Mouse (Mus musculus): Measurements from ENCODE around the gene Tnni3k. TPM values are rescaled to one million over a fixed set of nuclear protein-coding genes. Genes with fewer than 3 reads are reported as not detected.

The Tnni3k gene
- total and polyA plus RNA-seq, 3 experiments = 0.11 TPM; not detected in 2

GRCm38 (mm10) chr3:154761108-154761507 lies 294.1 kb downstream of the Tnni3k start:
- no peak for TF ChIP-seq GATA2 (IDR thresholded peaks at IDR 0.05; ENCODE audit: borderline replicate concordance, low read depth, low read length)
- TF ChIP-seq POLR2AphosphoS5 (IDR thresholded peaks at IDR 0.05; ENCODE audit: insufficient replicate concordance, low read depth, low read length) = no peak
- TF ChIP-seq GATA1 (IDR thresholded peaks at IDR 0.05; ENCODE audit: borderline replicate concordance, low read length) = no peak
- no peak for TF ChIP-seq TAL1 (conservative IDR thresholded peaks at IDR 0.05; ENCODE audit: low read depth, low read length)
- no peak for TF ChIP-seq CTCF (IDR thresholded peaks at IDR 0.05; ENCODE audit: low read depth, low read length)
- no peaks in the 10 kb centered on the region for H3K27me3 ChIP-seq (ENCODE audit: insufficient read depth, low read length)
- H3K9me3 ChIP-seq (replicated peaks) = peaks cover 47% of the 10 kb centered on the region
- no peaks in the 10 kb centered on the region for H3K4me1 ChIP-seq (ENCODE audit: insufficient read depth, low read depth, low read length)
- no peaks in the 10 kb centered on the region for H3K36me3 ChIP-seq (replicated peaks)
- no peak overlapping the region for H3K4me3 ChIP-seq (ENCODE audit: low read depth, low read length)
- ATAC-seq (ENCODE audit: extremely low read depth, insufficient number of reproducible peaks, low FRiP score, poor library complexity, severe bottlenecking) (no peak), DNase-seq (ENCODE audit: low spot score) (no peak)

- no peak overlapping the region for H3K4me3 ChIP-seq (ENCODE audit: low read depth, low read length)
- no peaks in the 10 kb centered on the region for H3K36me3 ChIP-seq (replicated peaks)
- TF ChIP-seq TAL1 (conservative IDR thresholded peaks at IDR 0.05; ENCODE audit: low read depth, low read length) (no peak), GATA2 (IDR thresholded peaks at IDR 0.05; ENCODE audit: borderline replicate concordance, low read depth, low read length) (no peak), GATA1 (IDR thresholded peaks at IDR 0.05; ENCODE audit: borderline replicate concordance, low read length) (no peak), CTCF (IDR thresholded peaks at IDR 0.05; ENCODE audit: low read depth, low read length) (no peak), POLR2AphosphoS5 (IDR thresholded peaks at IDR 0.05; ENCODE audit: insufficient replicate concordance, low read depth, low read length) (no peak)
- ATAC-seq (ENCODE audit: extremely low read depth, insufficient number of reproducible peaks, low FRiP score, poor library complexity, severe bottlenecking) (no peak), DNase-seq (ENCODE audit: low spot score) (no peak)
- no peaks in the 10 kb centered on the region for H3K4me1 ChIP-seq (ENCODE audit: insufficient read depth, low read depth, low read length)
- H3K9me3 ChIP-seq (replicated peaks) = peaks cover 36% of the 10 kb centered on the region
- no peaks in the 10 kb centered on the region for H3K27me3 ChIP-seq (ENCODE audit: insufficient read depth, low read length)
Observed at GRCm38 (mm10) chr3:154758089-154758488, 297.1 kb downstream of the Tnni3k start.

GRCm38 (mm10) chr3:154755225-154755624 lies 300.0 kb downstream of the Tnni3k start:
- Histone ChIP-seq H3K4me1 (ENCODE audit: insufficient read depth, low read depth, low read length) (no peaks in the 10 kb centered on the region), H3K4me3 (ENCODE audit: low read depth, low read length) (no peak overlapping the region), H3K36me3 (replicated peaks) (no peaks in the 10 kb centered on the region), H3K27me3 (ENCODE audit: insufficient read depth, low read length) (no peaks in the 10 kb centered on the region), H3K9me3 (replicated peaks) (peaks cover 21% of the 10 kb centered on the region)
- TF ChIP-seq TAL1 (conservative IDR thresholded peaks at IDR 0.05; ENCODE audit: low read depth, low read length) = no peak
- TF ChIP-seq CTCF (IDR thresholded peaks at IDR 0.05; ENCODE audit: low read depth, low read length) = no peak
- TF ChIP-seq GATA2 (IDR thresholded peaks at IDR 0.05; ENCODE audit: borderline replicate concordance, low read depth, low read length) = no peak
- no peak for TF ChIP-seq POLR2AphosphoS5 (IDR thresholded peaks at IDR 0.05; ENCODE audit: insufficient replicate concordance, low read depth, low read length)
- TF ChIP-seq GATA1 (IDR thresholded peaks at IDR 0.05; ENCODE audit: borderline replicate concordance, low read length) = no peak
- DNase-seq (ENCODE audit: low spot score) = no peak
- ATAC-seq (ENCODE audit: extremely low read depth, insufficient number of reproducible peaks, low FRiP score, poor library complexity, severe bottlenecking) = no peak

GRCm38 (mm10) chr3:154754505-154754904 lies 300.7 kb downstream of the Tnni3k start:
- Histone ChIP-seq H3K9me3 (replicated peaks) (peaks cover 21% of the 10 kb centered on the region), H3K4me1 (ENCODE audit: insufficient read depth, low read depth, low read length) (no peaks in the 10 kb centered on the region), H3K27me3 (ENCODE audit: insufficient read depth, low read length) (no peaks in the 10 kb centered on the region), H3K4me3 (ENCODE audit: low read depth, low read length) (no peak overlapping the region), H3K36me3 (replicated peaks) (no peaks in the 10 kb centered on the region)
- DNase-seq (ENCODE audit: low spot score) = no peak
- TF ChIP-seq GATA1 (IDR thresholded peaks at IDR 0.05; ENCODE audit: borderline replicate concordance, low read length) (no peak), POLR2AphosphoS5 (IDR thresholded peaks at IDR 0.05; ENCODE audit: insufficient replicate concordance, low read depth, low read length) (no peak), GATA2 (IDR thresholded peaks at IDR 0.05; ENCODE audit: borderline replicate concordance, low read depth, low read length) (no peak), TAL1 (conservative IDR thresholded peaks at IDR 0.05; ENCODE audit: low read depth, low read length) (no peak), CTCF (IDR thresholded peaks at IDR 0.05; ENCODE audit: low read depth, low read length) (no peak)
- ATAC-seq (ENCODE audit: extremely low read depth, insufficient number of reproducible peaks, low FRiP score, poor library complexity, severe bottlenecking) = no peak

GRCm38 (mm10) chr3:154744317-154744716 lies 310.9 kb downstream of the Tnni3k start:
- Histone ChIP-seq H3K27me3 (ENCODE audit: insufficient read depth, low read length) (no peaks in the 10 kb centered on the region), H3K9me3 (replicated peaks) (peaks cover 27% of the 10 kb centered on the region), H3K4me3 (ENCODE audit: low read depth, low read length) (no peak overlapping the region), H3K4me1 (ENCODE audit: insufficient read depth, low read depth, low read length) (no peaks in the 10 kb centered on the region), H3K36me3 (replicated peaks) (no peaks in the 10 kb centered on the region)
- no peak for DNase-seq (ENCODE audit: low spot score)
- no peak for ATAC-seq (ENCODE audit: extremely low read depth, insufficient number of reproducible peaks, low FRiP score, poor library complexity, severe bottlenecking)
- TF ChIP-seq POLR2AphosphoS5 (IDR thresholded peaks at IDR 0.05; ENCODE audit: insufficient replicate concordance, low read depth, low read length) (no peak), GATA1 (IDR thresholded peaks at IDR 0.05; ENCODE audit: borderline replicate concordance, low read length) (no peak), CTCF (IDR thresholded peaks at IDR 0.05; ENCODE audit: low read depth, low read length) (no peak), TAL1 (conservative IDR thresholded peaks at IDR 0.05; ENCODE audit: low read depth, low read length) (no peak), GATA2 (IDR thresholded peaks at IDR 0.05; ENCODE audit: borderline replicate concordance, low read depth, low read length) (no peak)

- no peak for DNase-seq (ENCODE audit: low spot score)
- no peaks in the 10 kb centered on the region for H3K4me1 ChIP-seq (ENCODE audit: insufficient read depth, low read depth, low read length)
- TF ChIP-seq TAL1 (conservative IDR thresholded peaks at IDR 0.05; ENCODE audit: low read depth, low read length) (no peak), POLR2AphosphoS5 (IDR thresholded peaks at IDR 0.05; ENCODE audit: insufficient replicate concordance, low read depth, low read length) (no peak), CTCF (IDR thresholded peaks at IDR 0.05; ENCODE audit: low read depth, low read length) (no peak), GATA2 (IDR thresholded peaks at IDR 0.05; ENCODE audit: borderline replicate concordance, low read depth, low read length) (no peak), GATA1 (IDR thresholded peaks at IDR 0.05; ENCODE audit: borderline replicate concordance, low read length) (no peak)
- peaks cover 21% of the 10 kb centered on the region for H3K9me3 ChIP-seq (replicated peaks)
- H3K27me3 ChIP-seq (ENCODE audit: insufficient read depth, low read length) = no peaks in the 10 kb centered on the region
- no peak for ATAC-seq (ENCODE audit: extremely low read depth, insufficient number of reproducible peaks, low FRiP score, poor library complexity, severe bottlenecking)
- H3K4me3 ChIP-seq (ENCODE audit: low read depth, low read length) = no peak overlapping the region
- no peaks in the 10 kb centered on the region for H3K36me3 ChIP-seq (replicated peaks)
Observed at GRCm38 (mm10) chr3:154742927-154743326, 312.3 kb downstream of the Tnni3k start.

Data from G1E (cell line).